Mouse (Mus musculus) forebrain, embryonic 16.5 days (tissue): ENCODE measurements around the gene Btnl2. TPM values are rescaled to one million over a fixed set of nuclear protein-coding genes. Genes with fewer than 3 reads are reported as not detected.

Experiments used
- ATAC-seq: fragments of 200-750 bp; cut with Nextera tagmentation; 2 replicates; pipeline ENCODE4 v1.8.0; 2017; ENCODE audit warnings: mild to moderate bottlenecking, moderate library complexity
- H3K27ac ChIP-seq: fragments of 300-500 bp; sonication (generic); 2 replicates; pipeline ENCODE4 v1.5.1; 2014; ENCODE audit warnings: low read length, control low read depth
- H3K27me3 ChIP-seq: fragments of 300-500 bp; sonication (generic); replicated peaks from 2 replicates; pipeline ENCODE4 v1.6.1; 2014; ENCODE audit warnings: low read length; ENCODE audit not compliant: control insufficient read depth, insufficient read depth
- H3K36me3 ChIP-seq: fragments of 300-500 bp; sonication (generic); 2 replicates; pipeline ENCODE4 v1.6.1; 2014; ENCODE audit not compliant: control insufficient read depth, insufficient read depth
- H3K4me1 ChIP-seq: fragments of 300-500 bp; sonication (generic); replicated peaks from 2 replicates; pipeline ENCODE4 v1.6.1; 2014; ENCODE audit warnings: low read length; ENCODE audit not compliant: control insufficient read depth, insufficient read depth
- H3K4me2 ChIP-seq: fragments of 300-500 bp; sonication (generic); 2 replicates; pipeline ENCODE4 v1.6.1; 2014; ENCODE audit warnings: mild to moderate bottlenecking, low read length, control low read depth
- H3K4me3 ChIP-seq: fragments of 300-500 bp; sonication (generic); replicated peaks from 2 replicates; pipeline ENCODE4 v1.5.1; 2014; ENCODE audit warnings: mild to moderate bottlenecking, low read length, control low read depth
- H3K9ac ChIP-seq: fragments of 300-500 bp; sonication (generic); replicated peaks from 2 replicates; pipeline ENCODE4 v1.6.1; 2014; ENCODE audit warnings: low read depth, low read length, control low read depth
- H3K9me3 ChIP-seq: fragments of 300-500 bp; sonication (generic); 2 replicates; pipeline ENCODE4 v1.6.1; 2016; ENCODE audit warnings: low read length; ENCODE audit not compliant: control insufficient read depth
- WGBS: fragments of 180-500 bp; shearing (Covaris S2); extraction: QIAGEN DNeasy Blood & Tissue Kit; methylation state at CpG from one replicate; pipeline ENCODE4 v1.1.7; 2014; 5-methylcytosine and 5-hydroxymethylcytosine counted together
- polyA plus RNA-seq: library from polyadenylated mRNA; unstranded; fragments of >200 nt; fragmentation: Nextera tagmentation; extraction: Ambion mirVana; gene quantifications from 2 replicates; pipeline ENCODE4 v1.2.1, GENCODE M21; 2015

Btnl2 gene
- polyA plus RNA-seq, 1 experiment from 2014 or later, result not detected

- Histone ChIP-seq H3K9me3 (no peaks in the 10 kb centered on the region), H3K4me3 (no peak overlapping the region), H3K36me3 (no peaks in the 10 kb centered on the region), H3K4me2 (no peak overlapping the region), H3K27me3 (no peaks in the 10 kb centered on the region), H3K9ac (no peak overlapping the region), H3K4me1 (peaks cover 7% of the 10 kb centered on the region), H3K27ac (no peak overlapping the region)
- 31% methylated on average over 3 of the region's 3 CpGs for WGBS
- no peak for ATAC-seq
Measured at GRCm38 (mm10) chr17:34313393-34313792, 41.2 kb upstream of the Btnl2 start.

- no peak overlapping the region for H3K4me3 ChIP-seq
- H3K36me3 ChIP-seq, result no peaks in the 10 kb centered on the region
- no peak for ATAC-seq
- no peak overlapping the region for H3K27ac ChIP-seq
- no peaks in the 10 kb centered on the region for H3K27me3 ChIP-seq
- WGBS, result 69% methylated on average over 9 of the region's 9 CpGs
- no peak overlapping the region for H3K4me2 ChIP-seq
- no peaks in the 10 kb centered on the region for H3K9me3 ChIP-seq
- H3K4me1 ChIP-seq, result peaks cover 4% of the 10 kb centered on the region
- H3K9ac ChIP-seq, result no peak overlapping the region
Measured at GRCm38 (mm10) chr17:34314286-34314685, 40.3 kb upstream of the Btnl2 start.

GRCm38 (mm10) chr17:34315512-34315911 lies 39.1 kb upstream of the Btnl2 start:
- Histone ChIP-seq H3K4me3 (no peak overlapping the region), H3K27ac (no peak overlapping the region), H3K9me3 (no peaks in the 10 kb centered on the region), H3K4me1 (no peaks in the 10 kb centered on the region), H3K9ac (no peak overlapping the region), H3K36me3 (no peaks in the 10 kb centered on the region), H3K4me2 (no peak overlapping the region), H3K27me3 (no peaks in the 10 kb centered on the region)
- WGBS, result 81% methylated on average over 1 of the region's 1 CpGs
- ATAC-seq, result no peak

GRCm38 (mm10) chr17:34316697-34317096 lies 37.9 kb upstream of the Btnl2 start:
- H3K9me3 ChIP-seq, result no peaks in the 10 kb centered on the region
- H3K9ac ChIP-seq, result no peak overlapping the region
- H3K4me1 ChIP-seq, result no peaks in the 10 kb centered on the region
- no peak overlapping the region for H3K4me3 ChIP-seq
- H3K4me2 ChIP-seq, result no peak overlapping the region
- H3K27me3 ChIP-seq, result no peaks in the 10 kb centered on the region
- 70% methylated on average over 2 of the region's 2 CpGs for WGBS
- H3K36me3 ChIP-seq, result no peaks in the 10 kb centered on the region
- no peak for ATAC-seq
- no peak overlapping the region for H3K27ac ChIP-seq

- Histone ChIP-seq H3K4me2 (no peak overlapping the region), H3K27ac (no peak overlapping the region), H3K9ac (no peak overlapping the region), H3K4me1 (no peaks in the 10 kb centered on the region), H3K4me3 (no peak overlapping the region), H3K36me3 (no peaks in the 10 kb centered on the region), H3K27me3 (no peaks in the 10 kb centered on the region), H3K9me3 (no peaks in the 10 kb centered on the region)
- ATAC-seq, result no peak
- 35% methylated on average over 2 of the region's 2 CpGs for WGBS
Measured at GRCm38 (mm10) chr17:34317275-34317674, 37.3 kb upstream of the Btnl2 start.

GRCm38 (mm10) chr17:34325436-34325835 lies 29.2 kb upstream of the Btnl2 start, which contains the start of gene H2-Eb2:
Gene H2-Eb2, plus strand, starts transcription at chr17:34325665.
- no peak within 1 kb of the TSS for H3K27ac ChIP-seq
- no peaks in the 10 kb centered on the region for H3K27me3 ChIP-seq
- no peaks in the 10 kb centered on the region for H3K36me3 ChIP-seq
- H3K4me3 ChIP-seq, result no peak within 1 kb of the TSS
- 60% methylated on average over 4 of the region's 4 CpGs for whole genome bisulfite sequencing
- H3K4me1 ChIP-seq, result no peaks in the 10 kb centered on the region
- H3K4me2 ChIP-seq, result no peak within 1 kb of the TSS
- H3K9me3 ChIP-seq, result no peaks in the 10 kb centered on the region
- ATAC-seq, result no peak
- H3K9ac ChIP-seq, result no peak within 1 kb of the TSS

- Histone ChIP-seq H3K27me3 (no peaks in the 10 kb centered on the region), H3K36me3 (no peaks in the 10 kb centered on the region), H3K9ac (no peak overlapping the region), H3K4me3 (no peak overlapping the region), H3K4me2 (no peak overlapping the region), H3K9me3 (no peaks in the 10 kb centered on the region), H3K27ac (no peak overlapping the region), H3K4me1 (no peaks in the 10 kb centered on the region)
- ATAC-seq, result no peak
- WGBS, result 85% methylated on average over 3 of the region's 3 CpGs
Measured at GRCm38 (mm10) chr17:34326373-34326772, 28.2 kb upstream of the Btnl2 start.

- 68% methylated on average over 2 of the region's 2 CpGs for WGBS
- no peak overlapping the region for H3K9ac ChIP-seq
- no peak for ATAC-seq
- no peak overlapping the region for H3K27ac ChIP-seq
- no peak overlapping the region for H3K4me3 ChIP-seq
- no peaks in the 10 kb centered on the region for H3K9me3 ChIP-seq
- H3K27me3 ChIP-seq, result no peaks in the 10 kb centered on the region
- no peaks in the 10 kb centered on the region for H3K36me3 ChIP-seq
- no peak overlapping the region for H3K4me2 ChIP-seq
- no peaks in the 10 kb centered on the region for H3K4me1 ChIP-seq
Measured at GRCm38 (mm10) chr17:34329807-34330206, 24.8 kb upstream of the Btnl2 start.

GRCm38 (mm10) chr17:34331200-34331599 lies 23.4 kb upstream of the Btnl2 start:
- ATAC-seq, result no peak
- H3K27ac ChIP-seq, result no peak overlapping the region
- H3K36me3 ChIP-seq, result no peaks in the 10 kb centered on the region
- no peak overlapping the region for H3K9ac ChIP-seq
- H3K4me2 ChIP-seq, result no peak overlapping the region
- no peak overlapping the region for H3K4me3 ChIP-seq
- H3K27me3 ChIP-seq, result no peaks in the 10 kb centered on the region
- WGBS, result 92% methylated on average over 1 of the region's 1 CpGs
- no peaks in the 10 kb centered on the region for H3K9me3 ChIP-seq
- no peaks in the 10 kb centered on the region for H3K4me1 ChIP-seq
